Mouse (Mus musculus): Measurements from ENCODE around the gene C87436.

GRCm38 (mm10) chr6:86420491-86420890 lies 17.7 kb upstream of the C87436 start:
- TF ChIP-seq POLR2AphosphoS2 (IDR thresholded peaks at IDR 0.05; ENCODE audit: low read depth, low read length) (no peak), CTCF (conservative IDR thresholded peaks at IDR 0.05 in 1 of 2, IDR thresholded peaks at IDR 0.05 in 1 of 2; ENCODE audit: low read depth in 2 of 2, low read length in 2 of 2) (peak; percentile 33 to 76; a peak in 3 of 4 replicates), JUND (conservative IDR thresholded peaks at IDR 0.05; ENCODE audit: low read depth, low read length) (no peak), ZNF384 (IDR thresholded peaks at IDR 0.05; ENCODE audit: low read depth, low read length) (no peak), ZC3H11A (IDR thresholded peaks at IDR 0.05; ENCODE audit: low read depth, low read length) (no peak), E2F4 (IDR thresholded peaks at IDR 0.05; ENCODE audit: insufficient replicate concordance, low read depth, low read length) (no peak), MEF2A (IDR thresholded peaks at IDR 0.05; ENCODE audit: borderline replicate concordance, low read depth, low read length) (no peak), MAX (IDR thresholded peaks at IDR 0.05; ENCODE audit: low read length) (no peak), CHD1 (IDR thresholded peaks at IDR 0.05; ENCODE audit: low read depth, low read length) (no peak), NRF1 (IDR thresholded peaks at IDR 0.05; ENCODE audit: low read depth, low read length) (no peak), POLR2A (IDR thresholded peaks at IDR 0.05; ENCODE audit: low read depth, low read length) (no peak), PAX5 (IDR thresholded peaks at IDR 0.05; ENCODE audit: low read length) (no peak), HCFC1 (IDR thresholded peaks at IDR 0.05; ENCODE audit: low read depth, low read length) (no peak), ZMIZ1 (IDR thresholded peaks at IDR 0.05; ENCODE audit: low read depth, low read length) (no peak)
